Mouse (Mus musculus) fat pad, adult 2 months (tissue): ENCODE data around the gene Clrn3.
A peak's percentile ranks its signal among the peaks of the same experiment; 100 is the strongest.
"Not testable (repeated sequence)": the region's sequence is repeated elsewhere in the genome, so short reads cannot be mapped to it uniquely, and the experiment has no call there.

ENCODE experiments used
- DNase-seq: peaks from one replicate; pipeline ENCODE4 v3.0.0-alpha.2; 2011; ENCODE audit warnings: low read depth, low spot score; ENCODE audit errors: extremely low read depth

The Clrn3 gene

DNA sequence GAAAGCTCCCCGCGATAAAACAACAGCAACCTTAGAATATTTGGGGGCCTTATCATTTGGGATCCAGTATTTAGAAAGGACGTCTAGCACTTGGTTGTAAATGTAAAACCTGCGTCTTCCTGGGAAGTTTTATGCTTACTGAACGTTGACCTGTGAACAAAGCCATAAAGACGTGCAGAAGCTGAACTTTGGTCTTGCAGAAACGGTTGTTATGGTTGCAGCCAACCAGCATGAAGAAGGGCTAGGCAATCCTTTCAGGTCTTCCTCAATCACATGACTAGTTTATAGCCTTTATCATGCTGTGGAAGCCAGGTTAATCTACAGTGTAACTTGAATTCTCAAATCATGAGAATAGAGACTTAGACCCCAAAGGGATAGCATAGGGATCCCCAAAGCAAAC, at the start of gene Clrn3:
Gene Clrn3 (minus strand): TSS at position 140 of the 400 bp plus-strand sequence.
- DNase-seq: no peak

DNA sequence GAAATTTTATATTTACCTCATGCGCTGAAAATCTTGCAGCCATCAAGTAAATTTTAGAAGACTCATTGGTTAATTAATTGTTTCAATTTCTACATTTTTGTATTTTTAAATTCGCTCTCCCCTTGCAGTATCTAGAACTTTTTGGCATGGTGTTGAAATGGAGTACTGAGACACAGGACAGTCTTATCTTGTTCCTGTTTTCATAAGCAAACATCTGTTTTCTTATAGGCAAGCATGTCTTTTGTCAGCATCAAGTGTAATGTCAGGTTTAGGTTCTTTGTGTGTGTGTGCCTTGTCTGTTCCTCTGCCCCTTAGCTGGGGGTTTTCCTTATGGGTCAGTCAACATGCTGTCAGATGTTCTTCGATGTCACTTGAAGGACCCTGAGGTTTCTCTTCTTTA, 47.9 kb upstream of the Clrn3 start:
- no peak for DNase-seq

DNA sequence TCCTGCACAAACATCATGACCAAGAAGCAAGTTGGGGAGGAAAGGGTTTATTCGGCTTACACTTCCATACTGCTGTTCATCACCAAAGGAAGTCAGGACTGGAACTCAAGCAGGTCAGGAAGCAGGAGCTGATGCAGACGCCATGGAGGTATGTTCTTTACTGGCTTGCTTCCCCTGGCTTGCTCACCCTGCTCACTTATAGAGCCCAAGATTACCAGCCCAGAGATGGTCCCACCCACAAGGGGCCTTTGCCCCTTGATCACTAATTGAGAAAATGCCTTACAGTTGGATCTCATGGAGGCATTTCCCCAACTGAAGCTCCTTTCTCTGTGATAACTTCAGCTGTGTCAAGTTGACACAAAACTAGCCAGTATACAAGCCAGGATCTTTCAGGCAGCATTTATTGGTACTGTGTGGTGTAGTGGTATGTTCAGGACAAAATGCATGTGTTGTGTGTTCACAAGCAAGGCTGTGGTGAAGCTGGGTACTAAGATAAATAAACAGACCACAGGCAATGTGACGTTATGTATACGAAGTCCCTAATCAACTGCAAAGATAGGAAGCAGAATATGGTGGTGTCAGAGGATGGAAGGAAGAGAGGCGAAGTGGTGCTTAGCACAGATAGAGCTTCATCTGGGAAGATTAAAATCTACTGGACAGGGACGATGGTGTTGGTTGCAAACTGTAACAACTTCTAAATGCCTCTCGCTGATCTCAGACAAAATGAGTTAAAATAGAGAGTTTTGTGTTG, 47.0 kb upstream of the Clrn3 start:
- DNase-seq: not testable (repeated sequence)

DNA sequence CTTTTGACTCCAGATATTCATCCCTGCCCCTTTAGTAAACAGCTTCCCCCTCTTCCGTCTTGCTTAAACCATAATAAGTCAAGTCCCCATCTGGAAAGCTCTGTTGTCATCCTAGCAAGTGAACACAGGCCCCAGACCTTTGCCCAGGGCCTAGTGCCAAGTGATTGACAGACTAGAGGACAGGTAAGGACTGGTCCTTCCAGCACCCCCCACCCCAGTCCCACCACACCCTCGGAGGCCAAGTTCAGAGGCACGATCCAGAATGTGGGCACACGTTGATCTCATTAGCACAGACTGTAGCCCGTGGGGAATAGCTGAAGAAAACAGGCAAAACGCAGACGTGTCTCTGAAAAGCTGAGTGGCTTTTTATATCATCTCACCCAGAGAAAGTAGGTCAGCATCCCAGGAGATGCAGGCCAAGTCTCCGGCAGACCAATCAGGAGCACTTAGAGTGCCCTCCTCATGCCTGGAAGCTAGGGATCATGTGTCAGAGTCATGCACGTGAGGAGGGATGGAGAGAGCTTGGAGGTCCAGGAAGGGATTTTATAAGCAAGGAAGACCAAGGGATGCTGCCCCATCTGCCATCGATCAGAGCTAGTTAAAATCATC, 43.6 kb upstream of the Clrn3 start:
- DNase-seq: peak; percentile 45

DNA sequence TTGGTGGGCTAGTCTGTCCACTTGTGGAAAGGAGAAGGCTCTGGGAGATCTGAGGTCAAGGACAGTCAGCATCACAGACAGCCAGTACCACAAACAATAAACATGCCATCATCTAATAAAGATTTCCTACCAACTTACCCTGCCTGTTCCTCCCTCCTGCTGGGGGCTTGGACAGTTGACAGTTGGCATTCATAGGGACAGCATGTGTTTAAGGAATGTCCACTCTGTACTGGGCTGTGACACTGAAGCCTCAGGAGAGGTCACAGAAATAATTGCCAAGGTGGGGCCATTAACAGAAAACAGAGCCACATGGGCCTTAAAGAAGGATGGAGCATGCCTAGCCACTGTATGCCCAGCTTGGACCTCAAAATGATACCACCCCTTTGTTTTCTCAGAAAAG, 42.9 kb upstream of the Clrn3 start:
- no peak for DNase-seq

DNA sequence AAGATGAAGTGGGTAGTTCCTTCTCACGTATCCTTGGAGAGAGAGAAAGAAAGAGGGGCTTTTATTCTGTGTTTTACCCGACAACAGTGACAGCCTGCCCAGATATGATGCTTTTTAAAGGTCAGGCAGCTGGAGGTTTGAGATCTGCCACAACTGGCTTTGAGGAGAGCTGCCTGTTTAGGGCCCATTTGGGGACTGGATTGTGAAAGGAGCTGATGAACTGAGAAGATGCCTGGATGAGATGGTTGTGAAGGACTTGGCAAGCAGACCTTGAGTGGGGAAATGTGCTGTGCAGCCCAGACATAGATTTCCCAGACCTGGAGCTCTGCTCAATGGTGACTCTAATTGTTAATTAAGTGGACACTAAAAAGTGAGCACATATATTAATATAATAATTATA, 40.1 kb upstream of the Clrn3 start:
- DNase-seq: no peak

DNA sequence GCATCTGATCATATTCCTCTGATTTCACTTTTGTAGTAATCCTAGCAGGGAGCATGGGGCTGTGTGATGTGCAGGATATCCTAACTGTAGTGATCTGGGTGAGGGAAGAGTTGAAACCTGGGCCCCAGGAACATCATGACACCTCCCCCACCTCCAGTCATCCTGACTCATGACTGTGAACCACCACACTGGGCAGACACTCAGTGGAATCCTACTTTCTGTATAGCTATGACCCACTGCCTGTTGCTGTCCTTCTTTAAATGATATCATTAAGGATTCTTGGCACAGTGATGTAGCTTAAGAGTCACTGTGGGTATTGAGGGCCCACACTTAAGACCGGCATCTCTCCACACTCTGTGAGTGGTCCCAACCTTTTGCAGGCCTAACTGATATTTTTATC, 39.1 kb upstream of the Clrn3 start:
- DNase-seq: no peak

DNA sequence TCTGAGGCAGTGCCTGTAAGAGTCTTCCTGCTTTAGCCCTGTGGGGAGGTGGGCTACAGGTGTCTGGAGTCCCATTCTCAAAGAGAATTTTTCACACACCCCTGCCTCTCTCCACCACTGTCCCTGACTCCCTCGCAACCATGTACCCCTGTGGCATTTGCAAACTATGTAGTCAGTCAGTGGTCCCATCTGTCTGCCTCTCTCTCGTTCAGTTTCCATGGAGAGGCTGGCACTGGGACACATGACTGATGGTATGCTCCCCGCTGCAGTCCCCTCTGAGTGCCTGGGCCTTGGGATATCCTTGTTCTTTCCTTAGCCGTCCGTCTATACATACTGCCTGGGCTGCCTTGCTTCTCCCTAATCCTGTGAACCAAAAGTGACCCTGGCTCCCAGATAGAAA, 37.6 kb upstream of the Clrn3 start:
- DNase-seq: no peak

DNA sequence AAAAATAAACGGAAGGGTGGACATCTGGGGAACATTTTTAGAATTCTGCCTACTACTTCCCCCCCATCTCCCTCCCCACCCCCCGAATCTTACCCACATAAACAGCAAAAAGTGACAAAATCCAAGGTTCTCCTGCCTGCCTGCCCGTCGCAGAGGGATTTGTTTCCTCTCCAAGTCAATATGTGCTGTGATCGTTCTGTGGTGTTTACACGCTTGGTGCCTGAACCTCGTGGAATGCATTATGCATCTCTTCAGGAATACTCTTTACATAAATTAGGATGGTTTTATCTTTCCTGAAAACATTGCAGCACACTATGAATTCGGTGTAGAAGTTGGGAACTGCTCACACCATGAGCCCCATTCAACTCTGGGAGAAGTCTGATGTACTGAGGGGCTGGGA, 35.6 kb upstream of the Clrn3 start:
- DNase-seq: no peak

DNA sequence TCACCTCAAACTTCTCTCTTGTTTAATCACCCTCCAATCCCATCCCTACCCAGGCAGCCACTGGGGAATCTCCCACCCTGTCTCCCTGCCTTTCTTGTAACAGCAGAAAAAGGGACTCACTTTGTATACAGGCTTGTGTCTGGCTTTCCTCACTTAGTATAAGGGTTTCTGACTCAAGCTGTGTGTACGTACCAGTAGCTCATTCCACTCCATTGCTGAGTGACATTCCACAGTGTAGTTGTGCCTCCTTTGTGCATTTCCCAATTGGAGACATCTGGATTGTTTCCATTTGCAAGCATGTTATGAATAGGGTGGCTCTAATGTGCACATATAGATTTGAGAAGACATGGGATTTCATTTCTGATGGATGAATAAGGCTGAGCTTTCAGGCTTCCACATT, 31.8 kb upstream of the Clrn3 start:
- DNase-seq: no peak

DNA sequence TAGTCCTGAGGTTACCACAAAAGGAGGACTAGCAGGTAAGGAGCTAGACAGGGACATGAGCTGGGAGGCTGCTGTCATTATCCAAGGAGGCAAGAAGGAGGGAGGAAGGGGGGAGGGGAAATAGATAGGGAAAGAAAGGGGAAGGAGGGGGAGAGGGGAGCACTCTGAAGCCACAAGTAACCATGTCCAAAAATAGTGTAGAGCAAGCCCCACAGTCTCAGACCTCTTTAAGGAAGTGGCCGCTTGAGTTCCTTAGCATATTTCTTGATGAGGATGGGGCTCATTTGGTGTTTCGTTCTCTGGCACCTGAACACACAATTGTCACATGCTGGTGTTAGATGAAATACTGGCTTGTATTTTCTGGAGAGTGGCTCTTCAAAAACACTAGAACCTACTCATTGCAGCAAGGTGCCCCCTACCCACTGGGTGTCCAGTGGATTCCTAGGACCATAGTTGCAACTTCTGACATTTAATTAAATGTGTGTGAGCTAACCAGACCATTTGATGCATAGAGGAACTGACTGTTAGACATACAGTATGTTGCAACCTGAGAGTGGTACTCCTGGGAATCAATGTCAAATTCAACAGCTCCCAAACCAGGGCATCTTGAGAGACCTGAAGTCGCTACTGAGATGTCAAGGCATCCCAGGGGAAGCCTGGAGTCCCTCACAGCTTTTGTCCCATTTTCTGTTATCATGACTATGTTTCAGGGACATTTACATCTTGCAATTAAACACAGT, 28.4 kb upstream of the Clrn3 start:
- DNase-seq: no peak

DNA sequence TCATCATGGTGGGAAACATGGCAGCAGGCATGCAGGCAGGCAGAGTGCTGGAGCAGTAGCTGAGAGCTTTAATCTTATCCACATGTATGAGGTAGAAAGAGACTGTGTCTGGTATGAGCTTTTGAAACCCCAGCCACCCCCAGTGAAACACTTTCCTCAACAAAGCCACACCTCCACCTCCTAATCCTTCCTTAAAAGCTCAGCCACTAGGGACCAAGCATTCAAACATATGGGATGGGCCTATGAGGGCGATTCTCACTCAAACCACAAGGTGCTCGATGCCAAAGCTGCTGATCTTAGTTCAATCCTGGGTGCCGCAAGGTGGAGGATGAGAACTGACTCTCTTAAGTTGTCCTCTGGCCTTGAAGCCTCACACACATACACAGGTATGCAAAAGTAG, 25.1 kb upstream of the Clrn3 start:
- no peak for DNase-seq

DNA sequence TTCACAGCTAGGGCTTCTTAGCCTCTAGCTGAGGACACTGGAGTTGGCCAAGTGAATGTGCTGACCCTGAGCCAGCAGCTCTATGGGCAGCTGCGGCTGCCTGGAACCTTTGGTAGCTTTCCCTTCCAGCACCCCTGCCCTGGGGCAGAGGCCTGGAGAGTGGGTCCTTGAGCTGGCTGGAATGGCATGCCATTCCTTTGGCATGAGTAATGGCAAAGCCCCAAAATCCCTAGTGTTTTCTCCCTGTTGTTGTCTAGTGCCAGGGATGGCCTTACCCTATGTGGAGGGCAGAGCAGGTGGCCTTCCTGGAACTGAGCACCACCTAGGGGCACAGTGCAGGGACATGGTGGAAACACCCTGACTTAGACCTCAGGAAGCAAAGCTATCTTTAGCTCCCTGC, 23.1 kb upstream of the Clrn3 start:
- DNase-seq: no peak

DNA sequence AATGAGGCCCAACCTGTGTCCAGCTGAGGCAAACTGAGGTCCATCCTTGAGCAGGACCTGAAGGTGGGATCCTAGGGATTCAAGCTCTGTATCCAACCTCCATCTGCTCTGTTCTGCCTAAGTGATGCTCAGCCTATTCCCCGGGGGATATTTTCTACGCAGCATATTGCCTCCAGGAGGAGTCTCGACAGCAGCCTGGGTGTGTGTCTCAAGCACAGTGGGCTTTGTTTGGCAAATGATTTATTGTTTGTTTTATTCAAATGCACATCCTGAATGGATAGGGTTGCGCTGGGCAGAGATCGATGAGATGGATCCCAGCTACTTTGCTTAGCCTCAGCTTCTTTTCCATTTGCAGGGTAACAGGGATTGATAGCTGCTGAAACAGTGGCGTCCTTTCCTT, 20.0 kb upstream of the Clrn3 start:
- DNase-seq: no peak

DNA sequence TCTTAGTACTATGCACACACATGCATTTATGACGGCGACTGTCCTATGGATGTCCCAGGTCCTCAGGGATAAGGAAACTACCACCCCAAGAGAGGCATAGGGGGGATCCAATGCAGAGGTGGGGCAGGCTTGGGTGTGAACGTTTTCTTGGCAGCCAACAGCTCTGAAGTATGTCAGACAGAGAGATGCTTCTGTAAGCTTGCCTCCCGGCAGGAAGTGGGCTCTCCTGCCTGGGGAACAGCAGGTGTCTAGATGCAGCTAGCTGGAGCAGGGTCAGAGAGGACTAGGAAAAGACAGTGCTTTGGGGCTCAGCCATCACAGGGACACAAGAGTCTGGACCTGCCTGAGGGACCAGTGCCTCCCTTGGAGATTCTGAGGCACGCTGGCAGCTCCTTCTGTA, 18.1 kb upstream of the Clrn3 start:
- DNase-seq: no peak

DNA sequence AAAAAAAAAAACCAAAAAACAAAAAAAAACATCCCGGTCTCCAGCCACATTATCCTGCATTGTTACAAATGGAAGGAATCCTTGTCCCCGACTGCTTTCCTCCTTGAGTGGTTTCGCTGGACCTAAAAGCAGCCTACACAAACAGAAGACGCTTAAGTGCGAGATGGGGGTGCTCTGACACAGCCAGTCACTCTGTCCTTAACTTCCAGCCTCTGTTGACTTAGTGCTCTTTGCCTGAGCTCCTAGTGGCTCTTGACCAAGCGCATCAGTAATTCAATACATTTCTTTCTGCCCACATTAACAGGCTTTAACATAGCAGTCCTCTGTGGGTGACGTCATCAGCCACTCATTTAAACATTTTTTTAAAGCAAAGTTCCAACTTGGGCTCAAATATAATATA, 17.5 kb upstream of the Clrn3 start:
- no peak for DNase-seq

DNA sequence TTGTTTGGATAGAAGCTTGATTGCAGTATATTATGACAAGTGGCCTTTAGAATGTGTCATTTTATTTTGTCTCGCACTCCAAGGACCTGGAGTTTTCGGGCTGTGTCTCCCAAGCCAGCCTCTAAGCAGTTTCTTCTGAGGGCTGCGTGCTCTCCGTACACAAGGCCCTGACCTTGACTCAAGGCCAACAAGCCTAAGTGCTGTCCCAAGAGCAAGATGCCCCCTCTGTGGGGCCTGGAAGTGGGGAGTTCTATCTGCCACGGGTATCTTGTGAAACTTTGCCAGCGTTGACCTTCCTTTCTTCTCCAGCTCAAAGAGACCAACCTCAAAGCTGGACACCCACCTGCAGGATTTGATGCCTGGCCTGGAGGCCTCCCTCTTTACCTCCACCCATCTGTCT, 15.9 kb upstream of the Clrn3 start:
- no peak for DNase-seq

DNA sequence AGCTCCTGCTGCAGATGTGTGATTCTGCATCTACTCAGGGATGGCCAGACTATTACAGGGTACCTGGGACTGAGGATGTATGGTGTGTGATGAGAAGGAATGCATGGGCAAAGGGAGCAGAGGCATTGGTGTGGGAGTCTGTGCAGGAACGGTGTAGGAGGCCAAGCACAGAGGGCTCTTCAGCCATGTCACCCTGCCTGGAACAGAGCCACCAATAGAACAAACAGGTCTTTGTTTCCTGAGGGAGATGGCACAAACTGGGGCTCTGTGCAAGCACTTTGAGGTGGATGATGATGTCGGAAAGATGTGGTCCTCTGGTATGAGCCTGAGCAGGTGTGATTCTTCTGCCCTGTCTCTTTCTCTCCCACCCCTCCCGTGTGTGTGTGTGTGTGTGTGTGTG, 14.6 kb upstream of the Clrn3 start:
- no peak for DNase-seq

DNA sequence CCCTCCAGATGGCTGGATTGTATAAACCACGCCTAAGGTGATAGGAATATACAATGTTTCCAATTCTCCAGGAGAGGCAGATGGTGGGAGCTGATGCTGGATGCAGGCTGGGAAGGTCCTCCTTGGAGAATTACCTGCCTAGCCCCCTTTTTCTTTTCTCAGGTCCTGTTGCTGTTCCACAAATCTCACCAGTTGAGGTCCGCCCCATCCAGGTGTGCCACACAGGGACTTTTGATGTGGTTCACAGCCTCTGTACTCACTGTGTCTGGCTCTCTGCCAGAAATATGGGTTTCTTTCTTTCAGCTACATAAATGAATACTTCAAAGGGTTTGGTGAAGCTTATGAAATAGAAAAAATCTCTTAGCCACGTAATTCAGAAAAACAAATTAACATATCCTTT, 13.8 kb upstream of the Clrn3 start:
- no peak for DNase-seq

DNA sequence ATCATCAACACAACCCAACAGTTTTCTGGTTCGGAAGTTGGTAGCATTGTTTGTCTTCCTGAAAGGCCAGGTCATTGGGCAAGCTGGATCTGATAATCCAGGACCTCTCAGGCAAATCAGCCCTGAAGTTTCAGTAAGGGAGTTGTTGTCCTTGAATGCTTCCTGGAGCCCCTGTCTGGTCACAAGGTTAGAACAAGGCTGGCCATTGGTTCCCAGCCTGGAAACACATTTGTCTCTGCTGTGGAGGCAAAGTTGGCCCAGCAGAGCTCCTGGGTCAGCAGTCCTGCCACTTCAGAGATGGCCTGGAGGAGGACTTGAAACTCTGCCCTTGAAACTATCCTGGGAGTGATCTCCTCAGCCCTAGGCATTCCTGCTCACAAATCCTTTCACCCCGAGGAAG, 11.0 kb upstream of the Clrn3 start:
- no peak for DNase-seq

DNA sequence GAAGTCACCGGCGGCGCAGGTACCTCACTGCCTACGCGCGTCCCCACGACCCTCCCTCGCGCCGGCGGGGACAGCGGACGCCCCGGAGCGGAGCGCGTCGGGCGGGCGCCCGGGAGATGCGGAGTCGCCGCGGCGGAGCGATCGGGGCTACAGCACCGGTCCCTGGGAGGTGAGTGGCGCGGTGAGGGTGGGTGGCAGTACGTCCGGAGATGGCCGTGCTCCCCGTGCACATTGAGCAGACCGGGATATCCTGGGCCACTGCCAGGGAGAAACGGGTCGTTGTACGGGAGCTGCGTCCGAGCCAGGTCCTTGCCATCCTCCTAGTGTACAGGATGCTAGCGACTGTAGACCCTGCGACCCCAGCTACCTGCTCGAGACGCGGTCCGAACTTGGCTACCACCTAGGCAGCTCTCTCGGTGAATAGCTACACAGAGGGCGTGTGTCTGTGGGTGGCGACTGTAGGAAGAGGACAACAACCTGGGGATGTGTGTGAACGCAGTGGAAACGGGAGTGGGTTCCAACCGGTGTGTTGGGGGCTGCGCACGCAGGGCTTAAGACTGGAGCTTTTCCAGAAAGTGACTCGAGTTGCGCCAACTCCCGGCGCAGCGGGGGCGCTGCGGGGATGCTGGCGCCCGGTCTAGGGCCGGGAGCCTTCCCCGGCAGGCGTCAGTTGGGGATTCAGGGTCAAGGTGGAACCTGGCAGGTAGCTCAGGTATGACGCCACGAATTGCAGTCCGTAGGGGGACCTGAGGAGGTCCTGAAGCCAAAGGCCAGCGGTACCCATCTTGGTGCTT, 9.7 kb upstream of the Clrn3 start:
- DNase-seq: no peak
